Mouse (Mus musculus): ENCODE measurements around the gene Ythdf2.

- no peak for TF ChIP-seq CTCF (IDR thresholded peaks at IDR 0.05; ENCODE audit: extremely low read depth, insufficient read length, insufficient replicate concordance, low read depth, low read length)
- no peak for TF ChIP-seq POLR2A (IDR thresholded peaks at IDR 0.05; ENCODE audit: low read depth, low read length)
Observed at GRCm38 (mm10) chr4:132194373-132194772, 17.7 kb downstream of the Ythdf2 start.

Data from small intestine, adult 2 months (tissue).